Mouse (Mus musculus) thymus, adult 2 months (tissue): Measurements from ENCODE around the gene Wdr90.

ENCODE experiments used
- CTCF ChIP-seq: fragments of 200-500 bp; IDR thresholded peaks from 2 replicates; pipeline ENCODE4 v1.5.1; 2012; ENCODE audit warnings: mild to moderate bottlenecking, control low read depth, low read length, moderate library complexity, borderline replicate concordance; ENCODE audit not compliant: control insufficient read depth, poor library complexity, insufficient read depth; ENCODE audit errors: extremely low read depth
- POLR2A ChIP-seq: fragments of 200-500 bp; IDR thresholded peaks from 2 replicates; pipeline ENCODE4 v1.6.1; 2012; ENCODE audit warnings: mild to moderate bottlenecking, low read length, control low read depth, moderate library complexity; ENCODE audit not compliant: control insufficient read depth, poor library complexity, insufficient read depth; ENCODE audit errors: extremely low read depth

- TF ChIP-seq CTCF = no peak
- TF ChIP-seq POLR2A = no peak
Measured at GRCm38 (mm10) chr17:25879750-25880149, 18.4 kb upstream of the Wdr90 start.
